Mouse (Mus musculus): ENCODE data around the gene Vgf.

GRCm38 (mm10) chr5:137032033-137032421 is 5.8 kb downstream of the Vgf start:
- TF ChIP-seq CTCF (IDR thresholded peaks at IDR 0.05; ENCODE audit: control insufficient read depth, insufficient read depth, insufficient replicate concordance, low read depth, low read length) (no peak), POLR2A (IDR thresholded peaks at IDR 0.05; ENCODE audit: control insufficient read depth, low read depth, low read length) (no peak)

Measured in testis, adult 2 months (tissue).